Mouse (Mus musculus) forebrain, embryonic 15.5 days (tissue): ENCODE data around the gene Gm45902. TPM values are rescaled to one million over a fixed set of nuclear protein-coding genes. Genes with fewer than 3 reads are reported as not detected.

Experiments
- ATAC-seq: fragments of 200-750 bp; cut with Nextera tagmentation; replicated peaks from 2 replicates; pipeline ENCODE4 v1.8.0; 2017; ENCODE audit warnings: mild to moderate bottlenecking, moderate TSS enrichment, moderate library complexity
- H3K27ac ChIP-seq: fragments of 300-500 bp; sonication (generic); replicated peaks from 2 replicates; pipeline ENCODE4 v1.5.1; 2015; ENCODE audit warnings: mild to moderate bottlenecking, inconsistent platforms
- H3K27me3 ChIP-seq: fragments of 300-500 bp; sonication (generic); 2 replicates; pipeline ENCODE4 v1.6.1; 2015; ENCODE audit warnings: inconsistent platforms
- H3K36me3 ChIP-seq: fragments of 300-500 bp; sonication (generic); 2 replicates; pipeline ENCODE4 v1.6.1; 2015; ENCODE audit warnings: mild to moderate bottlenecking, inconsistent platforms
- H3K4me1 ChIP-seq: fragments of 300-500 bp; sonication (generic); 2 replicates; pipeline ENCODE4 v1.6.1; 2015; ENCODE audit warnings: inconsistent platforms
- H3K4me2 ChIP-seq: fragments of 300-500 bp; sonication (generic); replicated peaks from 2 replicates; pipeline ENCODE4 v1.6.1; 2015; ENCODE audit warnings: mild to moderate bottlenecking, inconsistent platforms
- H3K4me3 ChIP-seq: fragments of 300-500 bp; sonication (generic); 2 replicates; pipeline ENCODE4 v1.5.1; 2015; ENCODE audit warnings: mild to moderate bottlenecking, inconsistent platforms
- H3K9ac ChIP-seq: fragments of 300-500 bp; sonication (generic); replicated peaks from 2 replicates; pipeline ENCODE4 v1.6.1; 2015; ENCODE audit warnings: mild to moderate bottlenecking, inconsistent platforms
- H3K9me3 ChIP-seq: fragments of 300-500 bp; sonication (generic); 2 replicates; pipeline ENCODE4 v1.6.1; 2016; ENCODE audit warnings: inconsistent platforms
- WGBS: fragments of 180-500 bp; shearing (Covaris S2); methylation state at CpG from one replicate; pipeline ENCODE4 v1.1.7; 2015; ENCODE audit warnings: mixed read lengths; 5-methylcytosine and 5-hydroxymethylcytosine counted together
- polyA plus RNA-seq: library from polyadenylated mRNA; unstranded; fragments of >200 nt; fragmentation: Nextera tagmentation; extraction: Ambion mirVana; gene quantifications from 2 replicates; pipeline ENCODE4 v1.2.1, GENCODE M21; 2015

The Gm45902 gene
- polyA plus RNA-seq, 1 experiment from 2014 or later = 8.1 TPM

GRCm38 (mm10) chr2:3475746-3476251, 36.8 kb downstream of the Gm45902 start:
- ATAC-seq = no peak
- 54% methylated on average over 3 of the region's 3 CpGs for WGBS
- Histone ChIP-seq H3K4me2 (peak overlapping the region; percentile 67), H3K4me3 (peak overlapping the region; percentile 93; the same call in 1 of the 2 replicates), H3K27me3 (no peaks in the 10 kb centered on the region), H3K9ac (no peak overlapping the region), H3K9me3 (no peaks in the 10 kb centered on the region), H3K36me3 (peaks cover 3% of the 10 kb centered on the region; the same call in 1 of the 2 replicates), H3K27ac (no peak overlapping the region), H3K4me1 (peaks cover 17% of the 10 kb centered on the region)

DNA sequence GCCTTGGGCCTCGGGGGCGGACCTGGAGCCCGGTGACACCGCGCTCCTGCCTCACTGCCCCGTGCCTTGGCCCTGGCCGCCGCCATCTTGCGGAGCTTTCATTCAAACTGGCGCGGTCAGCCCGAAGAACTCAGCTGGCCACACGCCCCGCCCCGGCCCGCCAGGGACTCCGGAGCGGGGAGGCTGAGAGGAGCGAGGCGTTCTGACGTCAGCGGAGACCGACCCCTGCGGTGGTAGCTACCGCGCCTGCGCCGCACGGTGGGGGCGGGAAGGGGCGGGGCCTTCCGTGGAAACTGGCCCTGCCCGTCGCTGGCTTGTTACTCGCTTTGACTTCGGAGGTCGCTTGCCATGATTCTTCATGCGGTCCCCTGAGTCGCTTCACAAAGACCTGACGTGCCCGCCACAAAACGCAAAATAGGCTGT, 37.7 kb downstream of the Gm45902 start, which contains the start of gene Suv39h2:
Gene Suv39h2 (minus strand): TSS at position 171 of the 423 bp plus-strand sequence.
- Histone ChIP-seq H3K9me3 (no peaks in the 10 kb centered on the region), H3K4me1 (peaks cover 17% of the 10 kb centered on the region), H3K9ac (peak within 1 kb of the TSS; percentile 76), H3K27me3 (no peaks in the 10 kb centered on the region), H3K27ac (peak within 1 kb of the TSS; percentile 92), H3K4me2 (peak within 1 kb of the TSS; percentile 67), H3K36me3 (peaks cover 3% of the 10 kb centered on the region; the same call in 1 of the 2 replicates), H3K4me3 (peak within 1 kb of the TSS; percentile 93)
- under 1% methylated on average over 42 of the region's 42 CpGs for WGBS
- peak; percentile 95 for ATAC-seq

DNA sequence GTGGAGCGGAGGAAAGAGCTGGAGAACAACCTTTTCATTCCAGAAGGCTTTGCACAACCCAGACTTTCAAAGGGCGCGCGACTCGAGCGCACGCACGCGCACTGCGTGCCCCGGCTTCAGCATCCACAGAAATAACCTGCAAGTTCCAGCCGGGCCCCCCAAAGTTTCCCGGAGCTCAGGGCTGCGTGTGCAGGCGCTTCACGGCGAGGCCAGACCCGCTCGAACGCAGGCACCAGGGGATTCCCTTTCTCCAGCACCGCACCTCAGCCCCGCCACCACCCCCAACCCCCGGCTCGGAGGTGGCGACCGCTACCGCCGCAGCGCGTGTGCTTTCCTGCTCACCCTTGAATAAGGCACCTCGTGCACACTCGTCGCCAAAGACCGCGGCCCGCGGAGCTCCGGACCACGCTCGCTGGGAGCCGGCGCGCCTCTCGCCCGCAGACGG, 38.2 kb downstream of the Gm45902 start:
- no peaks in the 10 kb centered on the region for H3K27me3 ChIP-seq
- H3K36me3 ChIP-seq = peaks cover 3% of the 10 kb centered on the region; the same call in 1 of the 2 replicates
- ATAC-seq = peak; percentile 86
- peaks cover 17% of the 10 kb centered on the region for H3K4me1 ChIP-seq
- H3K27ac ChIP-seq = peak overlapping the region; percentile 92
- peak overlapping the region; percentile 76 for H3K9ac ChIP-seq
- no peaks in the 10 kb centered on the region for H3K9me3 ChIP-seq
- H3K4me2 ChIP-seq = peak overlapping the region; percentile 67
- WGBS = under 1% methylated on average over 46 of the region's 46 CpGs
- H3K4me3 ChIP-seq = peak overlapping the region; percentile 93

GRCm38 (mm10) chr2:3473891-3474290, 38.7 kb downstream of the Gm45902 start:
- no peak for ATAC-seq
- peak overlapping the region; percentile 92 for H3K27ac ChIP-seq
- no peaks in the 10 kb centered on the region for H3K9me3 ChIP-seq
- peak overlapping the region; percentile 93 for H3K4me3 ChIP-seq
- 0% methylated on average over 12 of the region's 12 CpGs for WGBS
- peaks cover 17% of the 10 kb centered on the region for H3K4me1 ChIP-seq
- H3K9ac ChIP-seq = peak overlapping the region; percentile 76
- H3K27me3 ChIP-seq = no peaks in the 10 kb centered on the region
- H3K4me2 ChIP-seq = peak overlapping the region; percentile 67
- H3K36me3 ChIP-seq = peaks cover 3% of the 10 kb centered on the region; the same call in 1 of the 2 replicates

DNA sequence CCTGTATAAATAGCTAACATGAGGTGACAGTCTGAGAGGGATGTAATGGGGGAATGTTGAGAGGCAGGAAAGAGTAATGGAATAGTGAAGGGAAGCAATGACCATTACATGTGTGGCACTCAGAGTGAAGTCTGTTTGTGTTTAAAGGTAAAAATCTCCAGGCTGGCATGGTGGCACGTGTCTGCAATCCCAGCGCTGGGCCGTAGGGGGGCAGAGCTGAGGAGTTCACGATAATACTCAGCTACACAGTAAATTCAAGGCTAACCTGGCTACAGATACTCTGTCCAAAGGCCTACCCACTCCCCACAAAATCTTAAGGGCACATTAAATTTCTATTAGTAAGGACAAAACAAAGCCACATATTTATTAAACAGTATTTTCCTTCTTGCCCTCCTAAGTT, 56.0 kb downstream of the Gm45902 start:
- WGBS = 75% methylated on average over 4 of the region's 4 CpGs
- H3K9me3 ChIP-seq = no peaks in the 10 kb centered on the region

More for the DNA sequence above, 56.0 kb downstream of the Gm45902 start:
- ATAC-seq = no peak
- no peaks in the 10 kb centered on the region for H3K27me3 ChIP-seq
- no peak overlapping the region for H3K4me3 ChIP-seq
- H3K27ac ChIP-seq = no peak overlapping the region
- H3K4me2 ChIP-seq = no peak overlapping the region
- no peaks in the 10 kb centered on the region for H3K4me1 ChIP-seq
- H3K9ac ChIP-seq = no peak overlapping the region
- H3K36me3 ChIP-seq = peaks cover 57% of the 10 kb centered on the region

Other genes with a start within 250 kb of the Gm45902 start
- gene Nmt2, start 228.6 kb downstream of the Gm45902 start, polyA plus RNA-seq = 99.7 and 108 TPM in 2 replicates
- gene Rpp38, start 180.1 kb downstream of the Gm45902 start, polyA plus RNA-seq = 15.2 and 15.3 TPM in 2 replicates
- 0.91 and 1.3 TPM in 2 replicates for gene Acbd7, start 176.6 kb downstream of the Gm45902 start, polyA plus RNA-seq
- not detected in 2 replicates for gene Olah, start 115.6 kb downstream of the Gm45902 start, polyA plus RNA-seq
- gene Meig1, start 90.1 kb downstream of the Gm45902 start, polyA plus RNA-seq = 4.4 and 6.4 TPM in 2 replicates
- 8.7 and 9.9 TPM in 2 replicates for gene Dclre1c, start 88.7 kb downstream of the Gm45902 start, polyA plus RNA-seq
- 16.6 and 17.1 TPM in 2 replicates for gene Suv39h2, start 37.8 kb downstream of the Gm45902 start, polyA plus RNA-seq
- 79.6 and 83.9 TPM in 2 replicates for gene Hspa14, start within 50 bp of the Gm45902 start, polyA plus RNA-seq
- 0.22 and 0.46 TPM in 2 replicates for gene Cdnf, start 240 bp upstream of the Gm45902 start, polyA plus RNA-seq
- gene Fam107b, start 57.7 kb upstream of the Gm45902 start, polyA plus RNA-seq = 58.9 and 60.4 TPM in 2 replicates